Mouse (Mus musculus): Measurements from ENCODE around the gene Tmc3.

Gene Tmc3

GRCm38 (mm10) chr7:83584639-83585471, at the start of gene Tmc3:
Tmc3 (plus strand) TSS chr7:83584927.
- peak; percentile 15 for DNase-seq (ENCODE audit: low spot score)

- no peak for DNase-seq (ENCODE audit: low spot score)
These were observed 43.1 kb upstream of the Tmc3 start for GRCm38 (mm10) chr7:83541536-83542169.

GRCm38 (mm10) chr7:83548686-83549352, 35.9 kb upstream of the Tmc3 start:
- DNase-seq (ENCODE audit: low spot score): no peak

- no peak for DNase-seq (ENCODE audit: low spot score)
These were observed 35.4 kb upstream of the Tmc3 start for GRCm38 (mm10) chr7:83549353-83549774.

DNA sequence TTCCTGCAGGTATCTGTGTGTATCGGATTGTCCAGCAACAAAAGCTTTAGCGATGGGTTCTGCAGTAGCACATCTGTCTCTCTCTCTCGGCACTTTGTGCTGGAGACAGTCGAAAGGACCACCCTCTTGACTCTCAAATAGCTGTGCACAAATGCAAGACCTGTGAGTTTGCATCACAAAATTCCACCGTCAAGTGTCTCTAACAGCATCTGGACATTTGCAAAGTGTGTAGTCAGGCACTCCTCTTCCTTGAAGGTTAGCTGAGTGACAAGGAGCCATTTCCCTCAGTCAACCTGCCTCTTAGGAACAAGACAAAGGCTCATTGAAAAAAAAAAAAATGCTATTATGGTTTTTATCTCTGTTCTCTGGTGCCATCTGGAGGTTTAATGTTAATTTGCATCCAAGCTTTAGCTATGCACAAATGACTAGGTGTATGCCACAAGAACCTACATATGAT, 34.7 kb upstream of the Tmc3 start:
- DNase-seq (ENCODE audit: low spot score): no peak

GRCm38 (mm10) chr7:83554477-83554876, 30.2 kb upstream of the Tmc3 start:
- DNase-seq (ENCODE audit: low spot score): no peak

DNA sequence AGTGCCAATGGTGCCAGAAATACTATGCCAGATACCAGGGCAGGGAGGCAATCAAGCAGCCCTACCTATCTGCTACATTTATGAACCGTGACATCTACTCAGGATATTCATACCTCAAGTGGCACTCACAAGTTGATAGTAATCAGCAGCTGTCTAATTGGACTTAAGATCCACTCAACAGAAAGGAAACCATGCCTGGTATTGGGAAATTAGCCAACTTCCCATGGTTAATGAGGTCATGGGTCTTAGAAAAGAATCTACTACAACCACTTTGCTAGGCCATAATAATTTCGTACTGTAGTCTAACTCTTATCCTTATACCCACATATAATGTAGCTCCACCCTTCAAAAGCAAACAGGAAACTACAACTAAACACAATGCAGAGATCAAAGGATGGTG, 28.2 kb upstream of the Tmc3 start:
- no peak for DNase-seq (ENCODE audit: low spot score)

- DNase-seq (ENCODE audit: low spot score): no peak
These were observed 25.9 kb upstream of the Tmc3 start for GRCm38 (mm10) chr7:83558741-83559280.

DNA sequence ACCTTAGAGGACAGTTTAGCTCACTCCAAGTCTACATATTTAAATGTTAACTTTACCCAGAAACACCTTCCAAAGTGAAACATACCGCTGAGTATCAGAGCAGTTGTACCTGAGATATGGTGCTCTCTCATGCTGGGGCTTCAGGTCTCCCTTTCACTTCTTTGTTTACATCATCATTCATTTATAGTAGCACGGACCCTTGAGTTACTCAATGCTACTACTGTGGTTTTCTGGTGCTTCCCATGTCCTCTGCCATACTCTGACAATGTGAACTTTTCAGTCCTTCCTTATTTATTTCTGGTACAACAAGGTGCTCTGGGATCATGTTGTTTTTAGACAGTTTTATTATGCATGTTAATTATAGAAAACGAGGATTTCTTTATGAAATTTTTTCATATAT, 25.2 kb upstream of the Tmc3 start:
- DNase-seq (ENCODE audit: low spot score): no peak

DNA sequence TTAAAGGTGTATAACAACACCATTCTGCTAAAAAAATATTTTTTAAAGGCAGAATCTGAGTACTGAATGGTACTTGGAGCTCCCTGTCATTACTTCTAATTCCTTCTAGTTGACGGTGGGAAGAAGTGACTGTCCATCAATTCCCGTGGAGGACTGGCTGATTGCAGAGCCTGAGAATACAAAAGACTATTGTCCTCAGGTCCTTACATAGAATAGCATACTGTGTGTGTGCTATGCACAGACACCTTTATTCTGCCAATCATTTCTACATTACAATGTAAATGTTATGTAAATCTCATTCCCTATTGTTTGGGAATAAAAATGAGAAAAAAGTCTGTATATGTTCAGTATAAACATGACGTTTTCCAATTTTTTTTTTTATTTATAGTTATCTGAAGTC, 22.9 kb upstream of the Tmc3 start:
- DNase-seq (ENCODE audit: low spot score): no peak

DNA sequence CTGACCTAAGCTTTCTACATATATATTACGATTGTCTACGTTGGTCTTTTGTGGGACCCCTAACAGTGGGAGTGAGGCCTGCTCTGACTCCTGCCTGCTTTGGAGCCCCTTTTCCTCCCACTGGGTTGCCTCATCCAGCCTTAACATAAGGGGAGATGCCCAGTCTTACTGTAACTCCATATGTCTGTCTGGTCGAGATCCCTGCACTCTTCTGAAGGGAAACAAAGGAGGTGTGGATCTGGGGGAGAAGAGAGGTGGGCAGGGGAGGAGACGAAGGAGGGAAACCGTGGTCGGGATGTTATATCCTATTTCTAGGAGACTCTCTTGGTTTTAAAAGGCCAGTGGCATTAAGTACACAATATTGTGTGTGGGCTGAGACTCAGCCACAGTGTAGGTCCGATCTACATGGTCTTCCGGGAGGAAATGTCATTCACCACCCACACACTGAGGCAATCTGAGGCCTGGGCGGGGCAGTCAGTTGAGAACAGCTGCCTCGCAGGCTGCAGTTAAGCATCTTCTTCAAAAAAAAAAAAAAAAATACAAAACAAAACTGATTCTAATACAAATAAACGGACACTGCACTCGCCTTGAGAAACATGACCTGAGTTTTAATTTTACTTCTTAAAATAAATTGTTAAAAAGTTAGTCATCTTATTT, 20.0 kb upstream of the Tmc3 start:
- DNase-seq (ENCODE audit: low spot score): no peak

DNA sequence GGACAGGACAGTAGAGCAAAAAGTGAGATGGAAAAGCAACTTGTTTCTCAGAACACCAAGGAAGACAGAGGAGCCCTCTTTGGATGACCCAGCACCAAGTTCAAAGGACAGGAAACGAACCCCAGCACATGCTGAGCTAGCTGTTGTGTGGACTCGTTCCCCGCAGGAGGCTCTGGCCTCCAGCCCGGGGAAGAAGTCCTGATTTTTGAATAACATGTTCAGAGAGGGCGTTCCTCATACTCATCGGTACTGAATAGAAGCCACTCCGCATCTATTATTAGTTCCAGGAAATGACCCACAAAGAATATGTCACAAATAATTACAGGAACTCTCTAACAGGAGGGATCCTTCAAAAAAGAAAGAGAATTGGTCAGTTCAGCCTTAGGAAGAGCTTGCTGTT, 18.8 kb upstream of the Tmc3 start:
- no peak for DNase-seq (ENCODE audit: low spot score)

DNA sequence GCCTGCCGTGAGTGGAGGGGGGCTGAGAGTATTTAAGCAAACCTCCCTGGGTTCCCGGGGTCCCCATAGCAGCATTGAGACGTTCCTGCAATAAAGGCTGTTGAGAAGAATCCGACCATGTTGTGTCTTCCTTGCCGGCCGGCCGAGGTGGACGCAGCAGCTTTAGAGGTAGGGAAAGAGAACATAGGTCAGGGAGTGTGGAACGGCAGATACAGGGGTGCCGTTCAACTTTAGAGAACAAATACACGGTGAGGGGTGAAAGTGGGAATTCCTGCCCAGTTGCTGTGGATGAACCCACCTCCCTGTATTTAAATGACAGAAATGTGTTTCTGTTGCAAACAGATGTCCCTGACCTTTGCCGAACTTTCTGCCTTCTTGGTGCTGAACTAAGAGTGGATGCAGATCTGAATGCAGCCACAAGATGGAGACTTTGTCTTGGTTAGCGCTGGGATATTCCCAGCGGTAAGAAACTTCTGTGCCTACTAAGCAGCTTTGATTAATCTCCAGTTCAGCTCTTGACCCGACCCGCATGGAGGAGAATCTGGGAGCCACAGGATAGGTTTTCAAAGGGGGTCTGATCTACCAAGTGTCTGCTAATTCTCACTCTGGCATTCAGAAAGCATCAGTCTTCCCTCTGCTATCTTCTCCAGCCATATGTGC, 16.8 kb upstream of the Tmc3 start:
- DNase-seq (ENCODE audit: low spot score): no peak

DNA sequence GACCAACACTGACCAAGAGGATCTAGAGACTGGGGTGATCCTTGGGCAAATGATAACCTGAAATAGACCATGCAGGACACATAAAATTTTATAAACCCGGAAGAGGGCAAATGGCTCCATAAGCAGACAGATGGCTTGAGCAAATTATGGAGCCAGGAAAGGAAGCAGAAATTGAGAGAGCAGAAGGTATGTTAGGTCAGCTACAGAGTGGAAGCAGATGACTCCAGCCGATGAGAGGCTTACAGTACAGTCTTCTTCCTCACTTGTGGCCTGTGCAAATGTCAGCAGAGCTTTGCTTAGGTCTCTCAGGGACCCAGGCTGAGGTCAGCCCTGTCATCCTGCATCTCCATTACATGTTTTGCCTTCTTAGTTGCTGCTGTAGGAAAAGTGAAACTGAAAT, 15.9 kb upstream of the Tmc3 start:
- DNase-seq (ENCODE audit: low spot score): no peak

DNA sequence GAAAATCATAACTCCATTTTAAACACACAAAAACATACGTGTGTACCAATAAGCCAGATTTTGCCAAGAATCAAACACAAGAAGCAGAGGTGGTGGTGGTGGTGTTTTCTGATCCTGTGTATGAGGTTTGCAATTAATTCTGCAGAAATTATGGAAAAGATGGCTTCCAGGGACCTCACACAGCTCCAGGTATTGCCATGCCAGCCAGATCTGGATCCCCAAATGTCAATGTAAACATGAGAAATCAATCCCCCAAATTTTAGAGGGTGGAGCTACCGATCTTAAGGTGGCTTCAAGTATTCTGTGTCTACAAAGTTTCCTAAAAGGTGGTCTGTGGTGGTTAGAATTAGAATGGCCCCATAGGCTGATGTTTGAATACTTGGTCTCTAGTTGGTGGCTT, 15.3 kb upstream of the Tmc3 start:
- no peak for DNase-seq (ENCODE audit: low spot score)

DNA sequence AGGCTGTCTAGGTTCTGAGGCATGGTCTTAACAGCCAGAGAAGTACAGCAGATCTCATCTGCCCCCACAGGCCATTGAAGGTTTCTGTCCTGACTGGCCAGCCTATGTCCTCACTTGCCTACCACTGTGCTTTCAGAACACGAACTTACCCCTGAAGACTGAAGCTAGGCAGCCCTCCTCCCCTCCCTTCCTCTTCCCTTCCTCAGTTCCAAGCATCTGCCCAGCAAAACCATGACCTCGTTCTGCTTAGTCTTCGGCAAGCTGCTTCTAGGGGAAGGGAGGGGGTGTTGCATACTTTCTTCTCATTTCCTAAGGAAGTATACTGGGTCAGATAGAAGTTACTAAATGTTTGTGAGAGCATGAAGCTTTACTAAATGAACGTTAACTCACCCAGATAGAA, 13.7 kb upstream of the Tmc3 start:
- no peak for DNase-seq (ENCODE audit: low spot score)

DNA sequence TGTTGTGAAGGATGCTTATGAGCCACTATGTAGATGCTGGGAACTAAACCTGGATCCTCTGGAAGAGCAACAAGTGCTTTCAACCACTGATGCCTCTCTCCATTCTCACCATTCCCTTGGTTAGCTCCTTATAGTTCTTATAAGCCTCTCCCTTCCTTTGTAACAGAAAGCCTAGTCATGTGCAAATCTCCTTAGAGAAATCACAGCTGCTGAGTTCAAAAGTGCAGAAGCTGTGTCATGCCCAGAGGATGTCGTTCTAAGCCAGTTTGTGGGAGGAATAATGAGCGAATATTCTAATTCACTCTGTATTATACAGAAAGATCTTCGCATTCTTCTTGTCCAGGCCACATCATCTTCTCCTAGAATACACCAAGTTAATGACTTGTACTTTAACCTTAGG, 12.8 kb upstream of the Tmc3 start:
- DNase-seq (ENCODE audit: low spot score): no peak

DNA sequence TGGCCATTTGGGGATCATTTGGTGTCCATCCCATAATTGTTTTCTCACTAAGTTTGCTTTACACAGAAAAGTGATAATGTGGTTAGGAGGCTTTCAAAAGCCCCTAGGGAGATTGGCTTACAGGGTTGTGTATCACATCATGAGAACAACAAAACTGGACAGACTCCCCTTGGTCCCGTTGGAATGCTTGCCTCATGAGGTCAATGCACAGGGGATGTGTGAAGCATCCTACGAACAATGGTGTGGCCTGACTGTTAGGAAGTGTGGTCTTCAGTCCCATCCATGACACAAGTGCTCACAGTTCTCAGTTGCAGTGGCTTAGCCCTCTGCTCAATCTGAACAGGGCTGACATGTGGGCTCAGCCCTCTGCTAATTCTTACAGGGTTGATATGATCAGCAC, 12.3 kb upstream of the Tmc3 start:
- no peak for DNase-seq (ENCODE audit: low spot score)

DNA sequence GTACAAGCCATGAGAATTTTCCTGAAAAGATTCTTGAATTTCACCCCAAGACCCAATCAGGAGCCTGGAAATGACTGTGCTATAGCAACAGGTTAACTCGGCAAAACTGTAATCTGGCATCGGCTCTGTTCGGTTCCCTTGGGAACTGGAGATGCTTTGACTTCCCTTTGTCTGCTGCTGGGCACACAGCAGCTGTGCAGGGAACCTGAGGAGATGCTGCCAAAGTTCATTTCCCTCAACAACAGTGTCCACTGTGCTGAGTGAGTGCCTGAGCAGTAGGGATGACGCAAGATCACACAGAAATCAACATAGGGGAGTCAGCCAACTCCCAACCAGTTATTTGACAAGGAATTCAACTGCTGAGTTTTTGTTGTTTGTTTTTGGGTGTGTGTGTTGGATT, 3.8 kb upstream of the Tmc3 start:
- no peak for DNase-seq (ENCODE audit: low spot score)

DNA sequence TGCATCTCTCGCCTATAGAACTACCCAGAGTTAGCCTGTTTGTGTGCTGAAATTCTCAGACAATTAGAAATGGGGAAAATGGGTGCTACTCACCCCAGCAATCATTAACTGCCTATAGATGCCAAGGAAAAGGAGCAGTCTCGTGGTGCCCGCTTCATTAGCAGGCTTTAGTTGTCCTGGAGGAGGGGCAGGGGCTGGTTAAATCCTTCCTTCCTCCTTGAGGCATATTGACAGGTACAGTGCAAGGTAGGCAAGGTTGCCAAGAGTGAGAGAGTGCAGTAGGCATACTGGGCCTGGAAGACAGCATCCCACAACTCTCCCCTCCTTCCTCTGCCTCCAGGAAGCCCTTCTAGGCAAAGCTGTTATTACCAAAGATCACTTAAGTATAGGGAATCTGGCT, 9.3 kb downstream of the Tmc3 start:
- DNase-seq (ENCODE audit: low spot score): no peak

DNA sequence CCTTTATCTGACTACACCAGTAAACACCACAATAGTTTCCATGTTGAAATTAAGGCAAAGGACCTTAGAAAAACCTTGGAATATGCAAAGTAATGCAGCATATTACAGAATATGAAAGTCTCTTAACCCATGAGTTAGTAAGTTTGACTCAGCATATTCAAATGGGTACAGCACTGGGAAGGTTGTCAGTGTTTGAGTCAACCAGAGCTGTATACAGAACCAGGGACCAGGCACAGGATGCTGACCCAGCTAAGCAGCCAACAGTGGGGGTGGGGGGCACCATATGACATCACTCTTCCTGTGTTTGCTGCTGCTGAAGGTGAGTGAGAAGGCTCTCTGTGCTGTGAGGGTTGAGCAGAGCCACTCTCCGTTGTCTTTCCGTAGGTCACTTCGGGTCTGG, 12.3 kb downstream of the Tmc3 start:
- no peak for DNase-seq (ENCODE audit: low spot score)

Measured in ovary, postnatal 10 days (tissue).